Comparison of ENCODE assay signal across 8 mouse cellular contexts in genomic region chr7:45068000-45068318, GRCm38 (mm10). TPM values are rescaled to one million over a fixed set of nuclear protein-coding genes. Genes with fewer than 3 reads are reported as not detected.
DNase-seq lines count a peak whose midpoint lies in the region; ATAC-seq and TF ChIP-seq lines count a peak whose summit lies in the region.

No protein-coding gene starts in this region.

- 0 out of 2 replicates have a peak overlapping the region, but pooled peaks have one; percentile 6 for H3K27ac ChIP-seq in midbrain, embryonic 10.5 days (replicated peaks)
- no peak overlapping the region for H3K27ac ChIP-seq in midbrain, embryonic 16.5 days (ENCODE audit: low read length)

- CTCF ChIA-PET in Patski (lab: Charles Lee), result interaction anchor here (0.8 to 2.7 kb wide), 13 partner anchors 8 to 102 kb away, joined by 3 to 9 read pairs (median 5); partner anchors contain the start of genes Rcn3 and Rras

- H3K27me3 ChIP-seq in midbrain, embryonic 10.5 days (ENCODE audit: low read depth, poor library complexity, severe bottlenecking), result no peaks in the 10 kb centered on the region
- H3K27me3 ChIP-seq in midbrain, embryonic 16.5 days (ENCODE audit: control insufficient read depth, insufficient read depth, low read depth, low read length), result no peaks in the 10 kb centered on the region
- H3K27me3 ChIP-seq in Patski, result no peaks in the 10 kb centered on the region

- H3K9me3 ChIP-seq in midbrain, embryonic 10.5 days (replicated peaks), result no peaks in the 10 kb centered on the region
- H3K9me3 ChIP-seq in midbrain, embryonic 16.5 days (replicated peaks; ENCODE audit: control insufficient read depth, low read length, poor library complexity, severe bottlenecking), result no peaks in the 10 kb centered on the region

- ATAC-seq in midbrain, embryonic 16.5 days, result no peak
- peak; percentile 26 for ATAC-seq in Patski

- peak; percentile 61 for DNase-seq in midbrain, embryonic 10.5 days (ENCODE audit: low spot score)
- DNase-seq in Patski (ENCODE audit: low read depth, low spot score), result no peak
- peak; percentile 72 for DNase-seq in embryo, embryonic 11 days
- peak; percentile 64 for DNase-seq in kidney, postnatal 14 days
- DNase-seq in mesoderm, embryonic 11.5 days (ENCODE audit: low read depth, low spot score), result peak; percentile 73
- no peak for DNase-seq in right cerebral cortex, adult 18-20 months
- DNase-seq in ovary, postnatal 14 days (ENCODE audit: low spot score), result no peak

- peaks cover 11% of the 10 kb centered on the region for H3K4me1 ChIP-seq in midbrain, embryonic 10.5 days
- peaks cover 10% of the 10 kb centered on the region for H3K4me1 ChIP-seq in midbrain, embryonic 16.5 days (ENCODE audit: control insufficient read depth, insufficient read depth, low read length)

- POLR2A ChIA-PET in Patski (lab: Charles Lee), result interaction anchor here (0.6 kb wide), 1 partner anchor 56 kb away, joined by 4 read pairs; no protein-coding TSS in a partner anchor

- 34% methylated on average over 5 of the region's 5 CpGs for WGBS in midbrain, embryonic 10.5 days
- WGBS in midbrain, embryonic 16.5 days, result 16% methylated on average over 5 of the region's 5 CpGs

- no peak overlapping the region for H3K4me3 ChIP-seq in midbrain, embryonic 10.5 days
- no peak overlapping the region for H3K4me3 ChIP-seq in midbrain, embryonic 16.5 days (ENCODE audit: low read depth, low read length)

- in situ Hi-C loops in Patski (cut with MboI; ENCODE audit: low pct_unique_long_range_greater_than_20kb), result loop anchor here (5.0 kb wide), 1 partner anchor 86 kb away; no protein-coding TSS in a partner anchor

- TF ChIP-seq CTCF in Patski (IDR thresholded peaks at IDR 0.05), result no peak

- no peak overlapping the region for H3K9ac ChIP-seq in midbrain, embryonic 16.5 days (ENCODE audit: low read depth, low read length)

- no peaks in the 10 kb centered on the region for H3K36me3 ChIP-seq in midbrain, embryonic 10.5 days
- H3K36me3 ChIP-seq in midbrain, embryonic 16.5 days (ENCODE audit: control insufficient read depth, insufficient read depth, low read length), result no peaks in the 10 kb centered on the region

- H3K4me2 ChIP-seq in midbrain, embryonic 16.5 days (ENCODE audit: low read length), result no peak overlapping the region

RNA-seq across cellular contexts. Expression of gene Prrg2, which starts 5.5 kb away (rescaled TPM):
- polyA plus RNA-seq in midbrain, embryonic 10.5 days (2016; fragmentation: Nextera tagmentation; extraction: Ambion mirVana), result 17.0 and 17.3 TPM in 2 replicates
- polyA plus RNA-seq in midbrain, embryonic 16.5 days (2015; fragmentation: Nextera tagmentation; extraction: Ambion mirVana), result 12.5 and 13.6 TPM in 2 replicates
- 38.6 TPM for polyA plus RNA-seq in Patski (2021)

RNA-seq across cellular contexts. Expression of gene Nosip, which starts 5.7 kb away (rescaled TPM):
- polyA plus RNA-seq in midbrain, embryonic 10.5 days (2016; fragmentation: Nextera tagmentation; extraction: Ambion mirVana), result 63.0 and 66.7 TPM in 2 replicates
- 64.1 and 67.7 TPM in 2 replicates for polyA plus RNA-seq in midbrain, embryonic 16.5 days (2015; fragmentation: Nextera tagmentation; extraction: Ambion mirVana)
- polyA plus RNA-seq in Patski (2021), result 77.4 TPM

RNA-seq across cellular contexts. Expression of gene Prr12, which starts 15.3 kb away (rescaled TPM):
- 10.8 and 11.3 TPM in 2 replicates for polyA plus RNA-seq in midbrain, embryonic 10.5 days (2016; fragmentation: Nextera tagmentation; extraction: Ambion mirVana)
- 13.6 and 13.9 TPM in 2 replicates for polyA plus RNA-seq in midbrain, embryonic 16.5 days (2015; fragmentation: Nextera tagmentation; extraction: Ambion mirVana)
- 35.8 TPM for polyA plus RNA-seq in Patski (2021)

RNA-seq across cellular contexts. Expression of gene Rcn3, which starts 24.1 kb away (rescaled TPM):
- polyA plus RNA-seq in midbrain, embryonic 10.5 days (2016; fragmentation: Nextera tagmentation; extraction: Ambion mirVana), result 122 and 128 TPM in 2 replicates
- 43.5 and 47.8 TPM in 2 replicates for polyA plus RNA-seq in midbrain, embryonic 16.5 days (2015; fragmentation: Nextera tagmentation; extraction: Ambion mirVana)
- 21.7 TPM for polyA plus RNA-seq in Patski (2021)

RNA-seq across cellular contexts. Expression of gene Fcgrt, which starts 35.7 kb away (rescaled TPM):
- polyA plus RNA-seq in midbrain, embryonic 10.5 days (2016; fragmentation: Nextera tagmentation; extraction: Ambion mirVana), result 12.0 and 15.3 TPM in 2 replicates
- polyA plus RNA-seq in midbrain, embryonic 16.5 days (2015; fragmentation: Nextera tagmentation; extraction: Ambion mirVana), result 22.7 and 27.9 TPM in 2 replicates
- polyA plus RNA-seq in Patski (2021), result 22.2 TPM

Comparison
In these comparisons a context has a peak if more than half of its experiments do, and no peak if none do; other contexts are left out.
1. DNase-seq: peak in midbrain, embryonic 10.5 days (single experiment), embryo, embryonic 11 days (single experiment), kidney, postnatal 14 days (single experiment) and mesoderm, embryonic 11.5 days (single experiment); none in Patski (single experiment), right cerebral cortex, adult 18-20 months (single experiment) and ovary, postnatal 14 days (single experiment).